Mouse (Mus musculus) ES-Bruce4 (cell line): ENCODE results near the gene Ctnnd1. TPM values are rescaled to one million over a fixed set of nuclear protein-coding genes. Genes with fewer than 3 reads are reported as not detected.

Experiments used
- H3K27ac ChIP-seq: 2 replicates; pipeline ENCODE4 v1.5.1; 2012; ENCODE audit warnings: low read length, inconsistent platforms; ENCODE audit not compliant: insufficient read depth
- H3K27me3 ChIP-seq: 2 replicates; pipeline ENCODE4 v1.6.1; 2012; ENCODE audit warnings: mild to moderate bottlenecking, low read length, inconsistent platforms; ENCODE audit not compliant: control insufficient read depth, poor library complexity, insufficient read depth, severe bottlenecking
- H3K36me3 ChIP-seq: 2 replicates; pipeline ENCODE4 v1.6.1; 2012; ENCODE audit warnings: inconsistent platforms, mild to moderate bottlenecking, low read length, moderate library complexity; ENCODE audit not compliant: control insufficient read depth, poor library complexity, insufficient read depth, severe bottlenecking
- H3K4me1 ChIP-seq: one replicate; pipeline ENCODE4 v1.8.1; 2011; ENCODE audit warnings: low read length; ENCODE audit not compliant: control insufficient read depth, insufficient read depth
- H3K4me3 ChIP-seq: 2 replicates; pipeline ENCODE4 v1.5.1; 2011; ENCODE audit warnings: low read depth, mild to moderate bottlenecking, low read length
- H3K9ac ChIP-seq: 2 replicates; pipeline ENCODE4 v1.6.1; 2012; ENCODE audit warnings: low read depth, mild to moderate bottlenecking, inconsistent platforms; ENCODE audit not compliant: poor library complexity, severe bottlenecking
- H3K9me3 ChIP-seq: replicated peaks from 2 replicates; pipeline ENCODE4 v1.6.1; 2012; ENCODE audit warnings: mild to moderate bottlenecking, low read length, inconsistent platforms; ENCODE audit not compliant: control insufficient read depth, poor library complexity, insufficient read depth, severe bottlenecking
- CTCF ChIP-seq: IDR thresholded peaks from one replicate; pipeline ENCODE4 v1.8.1; 2011; ENCODE audit warnings: low read depth, low read length
- EP300 ChIP-seq: IDR thresholded peaks from 2 replicates; pipeline ENCODE4 v1.6.1; 2011; ENCODE audit warnings: low read depth, low read length; ENCODE audit not compliant: insufficient read depth
- POLR2A ChIP-seq: IDR thresholded peaks from one replicate; pipeline ENCODE4 v1.8.1; 2011; ENCODE audit warnings: low read length; ENCODE audit not compliant: insufficient read depth
- polyA plus RNA-seq: library from polyadenylated mRNA; stranded (reverse); fragments of >200 nt; gene quantifications from 2 replicates; pipeline ENCODE4 v1.2.4, GENCODE M21; 2011; ENCODE audit warnings: low read depth; ENCODE audit not compliant: missing spikeins, insufficient read depth, insufficient read length

The Ctnnd1 gene
- polyA plus RNA-seq, 1 experiment = 239 TPM

- no peaks in the 10 kb centered on the region for H3K27me3 ChIP-seq
- H3K9ac ChIP-seq = no peak overlapping the region
- no peaks in the 10 kb centered on the region for H3K9me3 ChIP-seq
- H3K27ac ChIP-seq = no peak overlapping the region
- no peaks in the 10 kb centered on the region for H3K4me1 ChIP-seq
- no peak for TF ChIP-seq CTCF
- TF ChIP-seq POLR2A = no peak
- TF ChIP-seq EP300 = no peak
- H3K36me3 ChIP-seq = no peaks in the 10 kb centered on the region
- H3K4me3 ChIP-seq = no peak overlapping the region
Measured at GRCm38 (mm10) chr2:84551390-84552100, 99.0 kb downstream of the Ctnnd1 start.

Other genes with a start within 250 kb of the Ctnnd1 start
- gene Calcrl, start 225.4 kb downstream of the Ctnnd1 start, polyA plus RNA-seq = 0.59 and 1.5 TPM in 2 replicates
- gene Tfpi, start 174.0 kb downstream of the Ctnnd1 start, polyA plus RNA-seq = 83.3 and 88.5 TPM in 2 replicates
- 1.2 and 2.2 TPM in 2 replicates for gene Btbd18, start 8.3 kb upstream of the Ctnnd1 start, polyA plus RNA-seq
- 194 and 215 TPM in 2 replicates for gene Selenoh, start 20.0 kb upstream of the Ctnnd1 start, polyA plus RNA-seq
- gene Gm28635, start 27.3 kb upstream of the Ctnnd1 start, polyA plus RNA-seq = not detected in 2 replicates
- 66.1 and 66.6 TPM in 2 replicates for gene Med19, start 27.6 kb upstream of the Ctnnd1 start, polyA plus RNA-seq
- gene Tmx2, start 28.4 kb upstream of the Ctnnd1 start, polyA plus RNA-seq = 63.5 and 69.6 TPM in 2 replicates
- gene Zdhhc5, start 64.4 kb upstream of the Ctnnd1 start, polyA plus RNA-seq = 39.6 and 42.4 TPM in 2 replicates
- 32.9 and 34.9 TPM in 2 replicates for gene Clp1, start 76.6 kb upstream of the Ctnnd1 start, polyA plus RNA-seq
- gene Ypel4, start 83.3 kb upstream of the Ctnnd1 start, polyA plus RNA-seq = 0.56 and 0.73 TPM in 2 replicates
- 9.9 and 10.3 TPM in 2 replicates for gene Gm19426, start 92.9 kb upstream of the Ctnnd1 start, polyA plus RNA-seq
- 17.2 and 19.2 TPM in 2 replicates for gene Serping1, start 124.7 kb upstream of the Ctnnd1 start, polyA plus RNA-seq
- 12.6 and 14.3 TPM in 2 replicates for gene Ube2l6, start 148.1 kb upstream of the Ctnnd1 start, polyA plus RNA-seq
- gene Smtnl1, start 171.9 kb upstream of the Ctnnd1 start, polyA plus RNA-seq = 2.6 and 2.8 TPM in 2 replicates
- 40.8 and 47.3 TPM in 2 replicates for gene Timm10, start 176.2 kb upstream of the Ctnnd1 start, polyA plus RNA-seq
- 11.5 and 12.3 TPM in 2 replicates for gene Slc43a1, start 188.1 kb upstream of the Ctnnd1 start, polyA plus RNA-seq
- gene Rtn4rl2, start 235.9 kb upstream of the Ctnnd1 start, polyA plus RNA-seq = not detected in 2 replicates